Mouse (Mus musculus) stomach, postnatal 0 days (tissue): ENCODE results near the gene Gemin5. TPM values are rescaled to one million over a fixed set of nuclear protein-coding genes. Genes with fewer than 3 reads are reported as not detected.
"Not testable (repeated sequence)": the region's sequence is repeated elsewhere in the genome, so short reads cannot be mapped to it uniquely, and the experiment has no call there.

Source experiments
- ATAC-seq: fragments of 200-750 bp; cut with Nextera tagmentation; 2 replicates; pipeline ENCODE4 v1.8.0; 2017; ENCODE audit not compliant: low FRiP score, low TSS enrichment
- DNase-seq: peaks from one replicate; pipeline ENCODE4 v3.0.0-alpha.2; 2016; ENCODE audit warnings: low spot score
- H3K27ac ChIP-seq: fragments of 300-500 bp; sonication (generic); replicated peaks from 2 replicates; pipeline ENCODE4 v1.5.1; 2014; ENCODE audit warnings: mild to moderate bottlenecking, control low read depth
- H3K27me3 ChIP-seq: fragments of 300-500 bp; sonication (generic); 2 replicates; pipeline ENCODE4 v1.6.1; 2014; ENCODE audit warnings: low read length; ENCODE audit not compliant: control insufficient read depth, insufficient read depth
- H3K36me3 ChIP-seq: fragments of 300-500 bp; sonication (generic); 2 replicates; pipeline ENCODE4 v1.6.1; 2014; ENCODE audit warnings: low read length, mixed read lengths; ENCODE audit not compliant: control insufficient read depth, insufficient read depth
- H3K4me1 ChIP-seq: fragments of 300-500 bp; sonication (generic); replicated peaks from 2 replicates; pipeline ENCODE4 v1.6.1; 2014; ENCODE audit warnings: antibody characterized with exemption; ENCODE audit not compliant: control insufficient read depth, insufficient read depth
- H3K4me2 ChIP-seq: fragments of 300-500 bp; sonication (generic); replicated peaks from 2 replicates; pipeline ENCODE4 v1.6.1; 2014; ENCODE audit warnings: low read depth, mild to moderate bottlenecking, control low read depth, moderate library complexity
- H3K4me3 ChIP-seq: fragments of 300-500 bp; sonication (generic); 2 replicates; pipeline ENCODE4 v1.5.1; 2014; ENCODE audit warnings: low read depth, low read length, control low read depth
- H3K9ac ChIP-seq: fragments of 300-500 bp; sonication (generic); 2 replicates; pipeline ENCODE4 v1.6.1; 2014; ENCODE audit warnings: mild to moderate bottlenecking, low read length, control low read depth, mixed read lengths
- H3K9me3 ChIP-seq: fragments of 300-500 bp; sonication (generic); 2 replicates; pipeline ENCODE4 v1.6.1; 2016; ENCODE audit warnings: low read length; ENCODE audit not compliant: control insufficient read depth
- CTCF ChIP-seq: IDR thresholded peaks from 2 replicates; pipeline ENCODE4 v1.5.1; 2016; ENCODE audit warnings: antibody characterized with exemption, low read depth, mild to moderate bottlenecking, moderate library complexity
- EP300 ChIP-seq: optimal IDR thresholded peaks from 2 replicates; pipeline ENCODE3; 2016; ENCODE audit warnings: antibody characterized with exemption
- WGBS: fragments of 180-500 bp; shearing (Covaris S2); extraction: QIAGEN DNeasy Blood & Tissue Kit; methylation state at CpG from one replicate; pipeline ENCODE4 v1.1.7; 2014; 5-methylcytosine and 5-hydroxymethylcytosine counted together
- polyA plus RNA-seq: library from polyadenylated mRNA; unstranded; fragments of >200 nt; fragmentation: Nextera tagmentation; extraction: Ambion mirVana; gene quantifications from 2 replicates; pipeline ENCODE4 v1.2.1, GENCODE M21; 2015

Gemin5 gene
- 4.4 and 4.9 TPM in 2 replicates for polyA plus RNA-seq

- Histone ChIP-seq H3K27me3 (no peaks in the 10 kb centered on the region), H3K4me1 (0 out of 2 replicates have a peak, but pooled peaks cover 3% of the 10 kb centered on the region), H3K36me3 (peaks cover 4% of the 10 kb centered on the region; the same call in 1 of the 2 replicates), H3K4me3 (peak within 1 kb of the TSS; percentile 90), H3K27ac (peak within 1 kb of the TSS; percentile 77), H3K9me3 (no peaks in the 10 kb centered on the region), H3K4me2 (peak within 1 kb of the TSS; percentile 76), H3K9ac (peak within 1 kb of the TSS; percentile 83)
- ATAC-seq: peak; percentile 84
- TF ChIP-seq EP300: no peak
- TF ChIP-seq CTCF: peak; percentile 37; the same call in 1 of the 2 replicates
- DNase-seq: peak; percentile 80
- WGBS: 1% methylated on average over 70 of the region's 71 CpGs
Observed at GRCm38 (mm10) chr11:58168167-58168915, at the start of gene Gemin5. Gemin5 (minus strand) TSS chr11:58168539.

- TF ChIP-seq CTCF: no peak
- no peak for TF ChIP-seq EP300
- no peak overlapping the region for H3K4me2 ChIP-seq
- 67% methylated on average over 6 of the region's 6 CpGs for WGBS
Observed at GRCm38 (mm10) chr11:58216823-58217222, 48.5 kb upstream of the Gemin5 start.

GRCm38 (mm10) chr11:58215814-58216213 is 47.5 kb upstream of the Gemin5 start:
- Histone ChIP-seq H3K27ac (0 out of 2 replicates have a peak overlapping the region, but pooled peaks have one; percentile 8), H3K4me3 (peak overlapping the region; percentile 12; the same call in 1 of the 2 replicates), H3K9me3 (no peaks in the 10 kb centered on the region), H3K36me3 (no peaks in the 10 kb centered on the region; the same call in 1 of the 2 replicates), H3K4me2 (peak overlapping the region; percentile 75), H3K4me1 (no peaks in the 10 kb centered on the region; the same call in 1 of the 2 replicates), H3K27me3 (no peaks in the 10 kb centered on the region), H3K9ac (no peak overlapping the region)
- 73% methylated on average over 5 of the region's 5 CpGs for WGBS
- no peak for TF ChIP-seq CTCF
- TF ChIP-seq EP300: no peak
- ATAC-seq: no peak
- DNase-seq: no peak

More at GRCm38 (mm10) chr11:58216823-58217222, 48.5 kb upstream of the Gemin5 start:
- Histone ChIP-seq H3K9me3 (no peaks in the 10 kb centered on the region), H3K27me3 (no peaks in the 10 kb centered on the region), H3K36me3 (no peaks in the 10 kb centered on the region; the same call in 1 of the 2 replicates), H3K4me1 (no peaks in the 10 kb centered on the region; the same call in 1 of the 2 replicates), H3K4me3 (no peak overlapping the region), H3K9ac (no peak overlapping the region), H3K27ac (no peak overlapping the region)
- DNase-seq (no peak), ATAC-seq (no peak)

GRCm38 (mm10) chr11:58215049-58215430 is 46.7 kb upstream of the Gemin5 start:
- DNase-seq, H3K9me3 ChIP-seq, H3K27me3 ChIP-seq, H3K4me1 ChIP-seq, H3K36me3 ChIP-seq, H3K27ac ChIP-seq: not testable (repeated sequence)
- peak overlapping the region; percentile 58 for H3K4me3 ChIP-seq
- H3K9ac ChIP-seq: peak overlapping the region; percentile 41; the same call in 1 of the 2 replicates
- H3K4me2 ChIP-seq: peak overlapping the region; percentile 75
- ATAC-seq: peak; percentile 19; the same call in 1 of the 2 replicates
- 3% methylated on average over 2 of the region's 3 CpGs for WGBS

- H3K4me3 ChIP-seq: peak overlapping the region; percentile 58
- ATAC-seq: peak; percentile 88
- DNase-seq: peak; percentile 80
- no peak for TF ChIP-seq EP300
- TF ChIP-seq CTCF: no peak
- H3K27me3 ChIP-seq: no peaks in the 10 kb centered on the region
- peak overlapping the region; percentile 65; the same call in 1 of the 2 replicates for H3K27ac ChIP-seq
- peak overlapping the region; percentile 75 for H3K4me2 ChIP-seq
- H3K4me1 ChIP-seq: no peaks in the 10 kb centered on the region; the same call in 1 of the 2 replicates
- no peaks in the 10 kb centered on the region; the same call in 1 of the 2 replicates for H3K36me3 ChIP-seq
- peak overlapping the region; percentile 69 for H3K9ac ChIP-seq
- no peaks in the 10 kb centered on the region for H3K9me3 ChIP-seq
- 23% methylated on average over 16 of the region's 17 CpGs for WGBS
Observed at GRCm38 (mm10) chr11:58214391-58215048, 46.2 kb upstream of the Gemin5 start.
